Mouse (Mus musculus) spleen, adult 10 weeks (tissue): ENCODE data around the gene Eef1akmt3. TPM values are rescaled to one million over a fixed set of nuclear protein-coding genes. Genes with fewer than 3 reads are reported as not detected.

Source experiments
- polyA plus RNA-seq: library from polyadenylated mRNA; stranded (reverse); fragments of 350-450 nt; fragmentation: Illumina TruSeq; extraction: RNeasy Lipid Tissue Mini Kit (QIAGEN cat#74804); gene quantifications from one replicate; pipeline ENCODE4 v1.2.3, GENCODE M21; 2015; ENCODE audit warnings: low replicate concordance; ENCODE audit not compliant: insufficient read depth

The Eef1akmt3 gene
- 0.22 TPM for polyA plus RNA-seq

GRCm38 (mm10) chr10:127041274-127041766 lies at the start of gene Eef1akmt3, which contains the start of gene Mettl1:
TSS of gene Eef1akmt3 (minus strand) at chr10:127041513.
TSS of gene Mettl1 (plus strand) at chr10:127041414.

GRCm38 (mm10) chr10:127075080-127075479 lies 33.8 kb upstream of the Eef1akmt3 start, which contains the start of gene Agap2:
TSS of gene Agap2 (plus strand) at chr10:127075284.

GRCm38 (mm10) chr10:127070190-127071121 lies 29.1 kb upstream of the Eef1akmt3 start, which contains the start of gene Tspan31:
TSS of gene Tspan31 (minus strand) at chr10:127070264.

DNA sequence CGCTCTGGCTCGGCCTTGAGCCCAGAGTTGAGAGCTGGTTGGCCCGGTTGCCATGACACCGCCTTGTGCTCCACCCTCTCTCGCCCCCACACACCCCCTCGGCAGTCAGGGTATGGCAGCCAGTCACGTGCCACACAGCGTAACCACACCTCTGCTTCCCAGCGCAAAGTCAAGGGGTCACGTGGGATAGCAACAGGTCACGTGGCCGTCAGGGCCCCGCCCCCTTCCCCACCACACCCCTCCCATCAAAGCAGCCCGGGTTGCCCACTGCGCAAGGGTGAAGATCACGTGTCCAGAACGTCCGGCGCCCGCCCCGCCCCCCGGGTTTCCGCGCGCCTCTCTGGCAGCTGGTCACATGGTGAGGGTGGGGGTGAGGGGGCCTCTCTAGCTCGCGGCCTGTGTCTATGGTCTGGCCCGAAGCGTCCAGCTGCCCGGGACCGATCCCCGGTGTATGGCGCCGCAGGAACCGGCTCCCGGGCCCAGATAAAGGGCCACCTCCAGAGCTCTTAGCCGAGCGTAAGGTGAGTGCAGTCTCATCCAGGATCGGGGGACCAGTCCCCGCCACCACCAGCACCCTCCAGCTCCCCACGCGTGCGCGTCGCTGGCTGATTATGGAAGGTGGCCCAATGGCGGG lies 22.0 kb upstream of the Eef1akmt3 start, which contains the start of gene Cdk4:
Gene Cdk4 (plus strand): TSS at position 296 of the 634 bp plus-strand sequence.

GRCm38 (mm10) chr10:127059968-127060916 lies 18.9 kb upstream of the Eef1akmt3 start, which contains the start of gene March9:
TSS of gene March9 (minus strand) at chr10:127060184.

GRCm38 (mm10) chr10:127047954-127048353 lies 6.6 kb upstream of the Eef1akmt3 start, which contains the start of gene Cyp27b1:
TSS of gene Cyp27b1 (plus strand) at chr10:127048250.

GRCm38 (mm10) chr10:127030336-127031296 lies 10.7 kb downstream of the Eef1akmt3 start, which contains the start of gene Tsfm:
TSS of gene Tsfm (minus strand) at chr10:127030840.

DNA sequence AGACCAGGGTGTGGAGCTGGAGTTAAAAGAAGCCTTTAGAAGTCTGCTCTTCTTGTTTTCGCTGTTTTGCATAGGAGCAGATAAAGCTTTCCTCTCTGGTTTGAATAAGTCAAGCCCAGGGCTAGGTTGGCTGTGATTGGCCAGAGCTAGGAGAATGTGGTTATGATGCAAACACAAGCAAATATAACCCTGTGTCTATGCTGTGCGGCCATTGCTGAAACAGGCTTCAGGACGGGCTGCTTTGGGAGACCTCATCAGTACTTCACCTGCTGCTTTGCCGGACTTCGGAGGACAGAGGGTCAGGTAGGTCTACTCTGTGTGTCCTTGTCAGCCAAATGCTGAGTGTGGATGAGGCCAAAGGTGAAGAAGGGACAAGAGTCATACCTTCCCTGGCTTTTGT lies 40.8 kb downstream of the Eef1akmt3 start, which contains the start of gene Avil:
Gene Avil (plus strand): TSS at position 181 of the 400 bp plus-strand sequence.

Other genes with a start within 250 kb of the Eef1akmt3 start
- gene Atp23, start 140.2 kb downstream of the Eef1akmt3 start, polyA plus RNA-seq = 6.5 TPM
- 71.0 TPM for gene Ctdsp2, start 62.8 kb downstream of the Eef1akmt3 start, polyA plus RNA-seq
- gene Avil, start 40.8 kb downstream of the Eef1akmt3 start, polyA plus RNA-seq = 0.35 TPM
- gene Tsfm, start 10.7 kb downstream of the Eef1akmt3 start, polyA plus RNA-seq = 17.2 TPM
- gene Mettl1, start 99 bp downstream of the Eef1akmt3 start, polyA plus RNA-seq = 19.8 TPM
- gene Cyp27b1, start 6.7 kb upstream of the Eef1akmt3 start, polyA plus RNA-seq = 0.25 TPM
- 1.4 TPM for gene March9, start 18.7 kb upstream of the Eef1akmt3 start, polyA plus RNA-seq
- gene Cdk4, start 22.0 kb upstream of the Eef1akmt3 start, polyA plus RNA-seq = 121 TPM
- 72.3 TPM for gene Tspan31, start 28.8 kb upstream of the Eef1akmt3 start, polyA plus RNA-seq
- 15.7 TPM for gene Agap2, start 33.8 kb upstream of the Eef1akmt3 start, polyA plus RNA-seq
- gene Os9, start 79.6 kb upstream of the Eef1akmt3 start, polyA plus RNA-seq = 51.3 TPM
- gene B4galnt1, start 123.7 kb upstream of the Eef1akmt3 start, polyA plus RNA-seq = 130 TPM
- 1.7 TPM for gene Slc26a10, start 139.1 kb upstream of the Eef1akmt3 start, polyA plus RNA-seq
- 13.6 TPM for gene Arhgef25, start 148.6 kb upstream of the Eef1akmt3 start, polyA plus RNA-seq
- gene Dtx3, start 154.2 kb upstream of the Eef1akmt3 start, polyA plus RNA-seq = 38.7 TPM
- 37.1 TPM for gene Pip4k2c, start 170.1 kb upstream of the Eef1akmt3 start, polyA plus RNA-seq
- 1.6 TPM for gene Kif5a, start 221.8 kb upstream of the Eef1akmt3 start, polyA plus RNA-seq
- gene Dctn2, start 224.9 kb upstream of the Eef1akmt3 start, polyA plus RNA-seq = 61.6 TPM
- 18.9 TPM for gene Mbd6, start 247.5 kb upstream of the Eef1akmt3 start, polyA plus RNA-seq